In genomic region chrX:167105931-167106417, GRCm38 (mm10) we compare ENCODE assay signal across 9 mouse cellular contexts.
DNase-seq lines count a peak whose midpoint lies in the region; ATAC-seq lines count a peak whose summit lies in the region.
"Had no signal": no experiment of that assay in that cellular context is flagged by ENCODE, and none has a peak within 500 bp of the region (broad histone marks: within the 10 kb centered on the region; RNA-seq: fewer than 3 reads in every experiment).

No protein-coding gene starts in this region.

- peaks cover 14% of the 10 kb centered on the region for H3K4me1 ChIP-seq in forebrain, embryonic 16.5 days (replicated peaks; ENCODE audit: control insufficient read depth, insufficient read depth, low read length)

- H3K27ac ChIP-seq in forebrain, embryonic 16.5 days (ENCODE audit: low read length), result no peak overlapping the region
- H3K27ac ChIP-seq: limb, embryonic 12.5 days had no signal

- H3K4me3 ChIP-seq in forebrain, embryonic 16.5 days (replicated peaks; ENCODE audit: low read length), result no peak overlapping the region
- H3K4me3 ChIP-seq: limb, embryonic 12.5 days had no signal

- H3K4me2 ChIP-seq in forebrain, embryonic 16.5 days (ENCODE audit: low read length), result 0 out of 2 replicates have a peak overlapping the region, but pooled peaks have one; percentile 19
- H3K4me2 ChIP-seq: limb, embryonic 12.5 days had no signal

- peak; percentile 50 for DNase-seq in lung, postnatal 36 days
- DNase-seq in lung, postnatal 14 days, result no peak
- DNase-seq in layer of hippocampus, postnatal 14 days (ENCODE audit: low spot score in 2 of 2), result peak; percentile 28 to 51
- no peak for DNase-seq in cerebellum, adult 9-10 months
- no peak for DNase-seq in cerebellum, adult 8-10 months
- DNase-seq in embryo, embryonic 10 days (ENCODE audit: low spot score), result no peak

- H3K36me3 ChIP-seq in forebrain, embryonic 16.5 days (ENCODE audit: control insufficient read depth, insufficient read depth), result no peaks in the 10 kb centered on the region
- H3K36me3 ChIP-seq: limb, embryonic 12.5 days had no signal

- no peak overlapping the region for H3K9ac ChIP-seq in forebrain, embryonic 16.5 days (replicated peaks; ENCODE audit: low read depth, low read length)
- H3K9ac ChIP-seq: limb, embryonic 12.5 days had no signal

- H3K9me3 ChIP-seq in forebrain, embryonic 16.5 days (ENCODE audit: control insufficient read depth, low read length), result no peaks in the 10 kb centered on the region
- H3K9me3 ChIP-seq: limb, embryonic 12.5 days had no signal

- ATAC-seq in forebrain, embryonic 16.5 days, result peak; percentile 64
- peak; percentile 60 for ATAC-seq in neutrophil, adult 5-6 weeks (ENCODE audit: extremely low read depth, insufficient number of reproducible peaks, low FRiP score, poor library complexity, severe bottlenecking)

- WGBS in forebrain, embryonic 16.5 days, result 35% methylated on average over 11 of the region's 11 CpGs

- H3K27me3 ChIP-seq in forebrain, embryonic 16.5 days (replicated peaks; ENCODE audit: control insufficient read depth, insufficient read depth, low read length), result no peaks in the 10 kb centered on the region; the same call in 1 of the 2 replicates

Comparison
In these comparisons a context has a peak if more than half of its experiments do, and no peak if none do; other contexts are left out.
1. DNase-seq: peak in lung, postnatal 36 days (single experiment) and layer of hippocampus, postnatal 14 days (2 of 2); none in lung, postnatal 14 days (single experiment), cerebellum, adult 9-10 months (single experiment), cerebellum, adult 8-10 months (single experiment) and embryo, embryonic 10 days (single experiment).